Mouse (Mus musculus) intestine, embryonic 15.5 days (tissue): Measurements from ENCODE around the gene Spag16. TPM values are rescaled to one million over a fixed set of nuclear protein-coding genes. Genes with fewer than 3 reads are reported as not detected.

Source experiments
- ATAC-seq: fragments of 200-750 bp; cut with Nextera tagmentation; 2 replicates; pipeline ENCODE4 v1.8.0; 2017; ENCODE audit warnings: moderate TSS enrichment, moderate library complexity
- H3K27ac ChIP-seq: fragments of 300-500 bp; sonication (generic); 2 replicates; pipeline ENCODE4 v1.5.1; 2015; ENCODE audit warnings: mild to moderate bottlenecking, inconsistent platforms
- H3K27me3 ChIP-seq: fragments of 300-500 bp; sonication (generic); replicated peaks from 2 replicates; pipeline ENCODE4 v1.6.1; 2015; ENCODE audit warnings: inconsistent platforms
- H3K36me3 ChIP-seq: fragments of 300-500 bp; sonication (generic); 2 replicates; pipeline ENCODE4 v1.6.1; 2015; ENCODE audit warnings: inconsistent platforms
- H3K4me1 ChIP-seq: fragments of 300-500 bp; sonication (generic); replicated peaks from 2 replicates; pipeline ENCODE4 v1.6.1; 2015; ENCODE audit warnings: inconsistent platforms
- H3K4me2 ChIP-seq: fragments of 300-500 bp; sonication (generic); replicated peaks from 2 replicates; pipeline ENCODE4 v1.6.1; 2015; ENCODE audit warnings: mild to moderate bottlenecking, inconsistent platforms
- H3K4me3 ChIP-seq: fragments of 300-500 bp; sonication (generic); replicated peaks from 2 replicates; pipeline ENCODE4 v1.5.1; 2015; ENCODE audit warnings: inconsistent platforms
- H3K9ac ChIP-seq: fragments of 300-500 bp; sonication (generic); 2 replicates; pipeline ENCODE4 v1.6.1; 2015; ENCODE audit warnings: inconsistent platforms
- H3K9me3 ChIP-seq: fragments of 300-500 bp; sonication (generic); 2 replicates; pipeline ENCODE4 v1.6.1; 2016; ENCODE audit warnings: inconsistent platforms
- WGBS: fragments of 180-500 bp; shearing (Covaris S2); methylation state at CpG from one replicate; pipeline ENCODE4 v1.1.7; 2015; 5-methylcytosine and 5-hydroxymethylcytosine counted together
- polyA plus RNA-seq: library from polyadenylated mRNA; unstranded; fragments of >200 nt; fragmentation: Nextera tagmentation; extraction: Ambion mirVana; gene quantifications from 2 replicates; pipeline ENCODE4 v1.2.1, GENCODE M21; 2015

Spag16 gene
- polyA plus RNA-seq, 1 experiment from 2014 or later: 0.20 TPM

- 72% methylated on average over 5 of the region's 5 CpGs for WGBS
- no peak for ATAC-seq
- Histone ChIP-seq H3K36me3 (no peaks in the 10 kb centered on the region), H3K4me1 (no peaks in the 10 kb centered on the region), H3K27ac (no peak overlapping the region), H3K4me3 (no peak overlapping the region), H3K9ac (no peak overlapping the region), H3K9me3 (no peaks in the 10 kb centered on the region), H3K27me3 (no peaks in the 10 kb centered on the region), H3K4me2 (no peak overlapping the region)
Measured at GRCm38 (mm10) chr1:70624803-70625460, 798.2 kb downstream of the Spag16 start.

GRCm38 (mm10) chr1:70652719-70653118, 825.9 kb downstream of the Spag16 start:
- no peaks in the 10 kb centered on the region for H3K36me3 ChIP-seq

GRCm38 (mm10) chr1:70692529-70692928, 865.8 kb downstream of the Spag16 start:
- H3K9ac ChIP-seq: no peak overlapping the region
- no peak overlapping the region for H3K4me2 ChIP-seq
- 88% methylated on average over 2 of the region's 2 CpGs for WGBS
- H3K27me3 ChIP-seq: no peaks in the 10 kb centered on the region
- H3K27ac ChIP-seq: no peak overlapping the region
- no peaks in the 10 kb centered on the region for H3K4me1 ChIP-seq
- ATAC-seq: no peak
- no peak overlapping the region for H3K4me3 ChIP-seq
- H3K9me3 ChIP-seq: no peaks in the 10 kb centered on the region
- H3K36me3 ChIP-seq: no peaks in the 10 kb centered on the region

More at GRCm38 (mm10) chr1:70652719-70653118, 825.9 kb downstream of the Spag16 start:
- Histone ChIP-seq H3K4me2 (no peak overlapping the region), H3K27me3 (no peaks in the 10 kb centered on the region), H3K4me1 (no peaks in the 10 kb centered on the region), H3K9ac (no peak overlapping the region), H3K4me3 (no peak overlapping the region), H3K9me3 (no peaks in the 10 kb centered on the region), H3K27ac (no peak overlapping the region)
- ATAC-seq: no peak
- WGBS: 83% methylated on average over 4 of the region's 4 CpGs

GRCm38 (mm10) chr1:70700270-70700669, 873.5 kb downstream of the Spag16 start:
- Histone ChIP-seq H3K4me3 (no peak overlapping the region), H3K4me2 (no peak overlapping the region), H3K4me1 (no peaks in the 10 kb centered on the region), H3K27me3 (no peaks in the 10 kb centered on the region), H3K27ac (no peak overlapping the region), H3K9ac (no peak overlapping the region), H3K9me3 (no peaks in the 10 kb centered on the region), H3K36me3 (no peaks in the 10 kb centered on the region)
- WGBS: 84% methylated on average over 5 of the region's 5 CpGs
- ATAC-seq: no peak

- Histone ChIP-seq H3K9ac (no peak overlapping the region), H3K36me3 (no peaks in the 10 kb centered on the region), H3K4me2 (no peak overlapping the region), H3K27ac (no peak overlapping the region), H3K4me3 (no peak overlapping the region), H3K27me3 (no peaks in the 10 kb centered on the region), H3K9me3 (no peaks in the 10 kb centered on the region), H3K4me1 (no peaks in the 10 kb centered on the region)
- no peak for ATAC-seq
- WGBS: 48% methylated on average over 3 of the region's 3 CpGs
Measured at GRCm38 (mm10) chr1:70703934-70704333, 877.2 kb downstream of the Spag16 start.

- no peak for ATAC-seq
- Histone ChIP-seq H3K9ac (no peak overlapping the region), H3K27ac (no peak overlapping the region), H3K4me1 (no peaks in the 10 kb centered on the region), H3K9me3 (no peaks in the 10 kb centered on the region), H3K4me2 (no peak overlapping the region), H3K4me3 (no peak overlapping the region), H3K36me3 (no peaks in the 10 kb centered on the region), H3K27me3 (no peaks in the 10 kb centered on the region)
- 78% methylated on average over 3 of the region's 3 CpGs for WGBS
Measured at GRCm38 (mm10) chr1:70705821-70706220, 879.1 kb downstream of the Spag16 start.

- 0 out of 2 replicates have a peak, but pooled peaks cover 5% of the 10 kb centered on the region for H3K27me3 ChIP-seq
- H3K9ac ChIP-seq: no peak overlapping the region
- H3K36me3 ChIP-seq: no peaks in the 10 kb centered on the region
- no peak overlapping the region for H3K4me2 ChIP-seq
- no peak for ATAC-seq
- H3K4me3 ChIP-seq: no peak overlapping the region
- 61% methylated on average over 5 of the region's 5 CpGs for WGBS
- H3K27ac ChIP-seq: no peak overlapping the region
- H3K4me1 ChIP-seq: no peaks in the 10 kb centered on the region
- no peaks in the 10 kb centered on the region for H3K9me3 ChIP-seq
Measured at GRCm38 (mm10) chr1:70725045-70725444, 898.3 kb downstream of the Spag16 start.

- WGBS: 8% methylated on average over 13 of the region's 13 CpGs
- Histone ChIP-seq H3K27ac (no peak within 1 kb of the TSS), H3K36me3 (no peaks in the 10 kb centered on the region), H3K4me1 (no peaks in the 10 kb centered on the region), H3K27me3 (0 out of 2 replicates have a peak, but pooled peaks cover 5% of the 10 kb centered on the region), H3K4me2 (no peak within 1 kb of the TSS), H3K4me3 (no peak within 1 kb of the TSS), H3K9ac (no peak within 1 kb of the TSS), H3K9me3 (no peaks in the 10 kb centered on the region)
- ATAC-seq: peak; percentile 39; the same call in 1 of the 2 replicates
Measured at GRCm38 (mm10) chr1:70725655-70726066, 898.9 kb downstream of the Spag16 start, which contains the start of gene Vwc2l. Vwc2l (plus strand) TSS chr1:70725715.

Other genes starting within 250 kb of the Spag16 start
- gene Ikzf2, start 139.7 kb upstream of the Spag16 start, polyA plus RNA-seq: 2.2 and 2.5 TPM in 2 replicates